Mouse (Mus musculus): ENCODE results near the gene Gm10428.

GRCm38 (mm10) chr11:62760755-62761457 is 8.0 kb downstream of the Gm10428 start:
- TF ChIP-seq USF1 (IDR thresholded peaks at IDR 0.05; ENCODE audit: low read depth) (no peak), MAX (IDR thresholded peaks at IDR 0.05; ENCODE audit: low read depth) (no peak), POLR2A (IDR thresholded peaks at IDR 0.05; ENCODE audit: insufficient read length, low read depth) (no peak), REST (IDR thresholded peaks at IDR 0.05; ENCODE audit: insufficient read depth, insufficient read length) (no peak), MYOD1 (IDR thresholded peaks at IDR 0.05; ENCODE audit: control insufficient read depth in 1 of 3, insufficient read length in 2 of 3, low read depth in 2 of 3) (no peak), POLR2AphosphoS2 (IDR thresholded peaks at IDR 0.05; ENCODE audit: insufficient read length, low read depth) (no peak), MYOG (IDR thresholded peaks at IDR 0.05; ENCODE audit: control insufficient read depth in 1 of 3, insufficient read depth in 1 of 3, insufficient read length in 2 of 3, low read depth in 2 of 3) (no peak), E2F4 (IDR thresholded peaks at IDR 0.05; ENCODE audit: insufficient read depth) (no peak), TCF3 (IDR thresholded peaks at IDR 0.05; ENCODE audit: insufficient read length, low read depth) (no peak), CEBPB (IDR thresholded peaks at IDR 0.05; ENCODE audit: insufficient read depth, poor library complexity, severe bottlenecking) (no peak), TCF12 (IDR thresholded peaks at IDR 0.05; ENCODE audit: insufficient read depth, poor library complexity, severe bottlenecking) (no peak), SRF (IDR thresholded peaks at IDR 0.05; ENCODE audit: control insufficient read depth, insufficient read length, low read depth) (no peak)
